Mouse (Mus musculus) forebrain, embryonic 15.5 days (tissue): Measurements from ENCODE around the gene Sh3gl2. TPM values are rescaled to one million over a fixed set of nuclear protein-coding genes. Genes with fewer than 3 reads are reported as not detected.
A peak's percentile ranks its signal among the peaks of the same experiment; 100 is the strongest.

ENCODE experiments used
- ATAC-seq: fragments of 200-750 bp; cut with Nextera tagmentation; replicated peaks from 2 replicates; pipeline ENCODE4 v1.8.0; 2017; ENCODE audit warnings: mild to moderate bottlenecking, moderate TSS enrichment, moderate library complexity
- H3K27ac ChIP-seq: fragments of 300-500 bp; sonication (generic); replicated peaks from 2 replicates; pipeline ENCODE4 v1.5.1; 2015; ENCODE audit warnings: mild to moderate bottlenecking, inconsistent platforms
- H3K27me3 ChIP-seq: fragments of 300-500 bp; sonication (generic); 2 replicates; pipeline ENCODE4 v1.6.1; 2015; ENCODE audit warnings: inconsistent platforms
- H3K36me3 ChIP-seq: fragments of 300-500 bp; sonication (generic); 2 replicates; pipeline ENCODE4 v1.6.1; 2015; ENCODE audit warnings: mild to moderate bottlenecking, inconsistent platforms
- H3K4me1 ChIP-seq: fragments of 300-500 bp; sonication (generic); 2 replicates; pipeline ENCODE4 v1.6.1; 2015; ENCODE audit warnings: inconsistent platforms
- H3K4me2 ChIP-seq: fragments of 300-500 bp; sonication (generic); replicated peaks from 2 replicates; pipeline ENCODE4 v1.6.1; 2015; ENCODE audit warnings: mild to moderate bottlenecking, inconsistent platforms
- H3K4me3 ChIP-seq: fragments of 300-500 bp; sonication (generic); 2 replicates; pipeline ENCODE4 v1.5.1; 2015; ENCODE audit warnings: mild to moderate bottlenecking, inconsistent platforms
- H3K9ac ChIP-seq: fragments of 300-500 bp; sonication (generic); replicated peaks from 2 replicates; pipeline ENCODE4 v1.6.1; 2015; ENCODE audit warnings: mild to moderate bottlenecking, inconsistent platforms
- H3K9me3 ChIP-seq: fragments of 300-500 bp; sonication (generic); 2 replicates; pipeline ENCODE4 v1.6.1; 2016; ENCODE audit warnings: inconsistent platforms
- WGBS: fragments of 180-500 bp; shearing (Covaris S2); methylation state at CpG from one replicate; pipeline ENCODE4 v1.1.7; 2015; ENCODE audit warnings: mixed read lengths; 5-methylcytosine and 5-hydroxymethylcytosine counted together
- polyA plus RNA-seq: library from polyadenylated mRNA; unstranded; fragments of >200 nt; fragmentation: Nextera tagmentation; extraction: Ambion mirVana; gene quantifications from 2 replicates; pipeline ENCODE4 v1.2.1, GENCODE M21; 2015

Gene Sh3gl2
- 72.1 and 74.3 TPM in 2 replicates for polyA plus RNA-seq

DNA sequence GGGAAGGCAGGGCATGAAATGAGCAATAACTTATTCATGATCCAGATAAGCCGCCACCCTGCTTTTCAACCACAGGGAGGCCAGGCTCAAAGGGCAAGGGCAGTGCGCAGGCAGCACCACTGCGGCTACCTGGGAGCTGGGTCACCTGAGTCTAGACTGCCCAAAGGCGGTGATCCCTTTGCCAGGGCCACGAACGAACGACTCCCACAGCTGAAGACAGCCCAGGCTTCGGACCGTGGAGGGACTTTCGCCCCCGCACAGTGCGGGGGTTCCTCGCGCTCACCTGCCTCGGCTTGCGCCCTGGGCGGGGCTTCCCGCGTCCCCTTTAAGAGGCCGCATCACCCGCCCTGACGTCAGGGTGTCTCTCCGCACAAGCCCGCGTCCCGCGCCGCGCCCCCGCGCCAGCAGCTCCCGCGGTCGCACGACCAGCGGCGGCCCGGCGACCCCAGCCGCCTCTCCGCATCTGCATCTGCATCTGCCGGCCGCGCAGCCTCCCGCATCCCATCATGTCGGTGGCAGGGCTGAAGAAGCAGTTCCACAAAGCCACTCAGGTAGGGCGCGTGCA, at the start of gene Sh3gl2:
Gene Sh3gl2 (plus strand): TSS at position 56 of the 565 bp plus-strand sequence.
- Histone ChIP-seq H3K9me3 (no peaks in the 10 kb centered on the region), H3K4me1 (peaks cover 12% of the 10 kb centered on the region), H3K4me2 (peak within 1 kb of the TSS; percentile 99), H3K27ac (peak within 1 kb of the TSS; percentile 83), H3K27me3 (0 out of 2 replicates have a peak, but pooled peaks cover 7% of the 10 kb centered on the region), H3K4me3 (peak within 1 kb of the TSS; percentile 92), H3K36me3 (no peaks in the 10 kb centered on the region), H3K9ac (peak within 1 kb of the TSS; percentile 89)
- WGBS, result under 1% methylated on average over 48 of the region's 48 CpGs
- peak; percentile 91 for ATAC-seq

DNA sequence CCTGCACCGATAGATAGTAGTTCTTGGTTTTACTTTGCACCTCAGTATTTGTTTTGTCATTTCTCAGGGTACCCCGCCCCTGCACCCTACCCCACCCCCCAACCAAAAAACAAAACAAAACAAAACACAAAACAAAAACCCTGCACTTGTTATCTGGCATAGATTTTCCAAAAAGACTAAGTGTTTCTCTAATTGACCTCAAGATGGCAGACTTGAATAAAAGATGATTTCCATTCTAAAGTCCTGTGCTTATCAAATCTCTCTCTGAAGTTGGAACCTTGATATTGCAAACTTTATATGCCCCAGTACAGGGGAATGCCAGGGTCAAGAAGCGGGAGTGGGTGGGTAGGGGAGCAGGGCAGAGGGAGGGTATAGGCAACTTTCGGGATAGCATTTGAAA, 43.8 kb upstream of the Sh3gl2 start:
- Histone ChIP-seq H3K9me3 (no peaks in the 10 kb centered on the region), H3K36me3 (no peaks in the 10 kb centered on the region), H3K4me1 (peaks cover 3% of the 10 kb centered on the region), H3K27me3 (no peaks in the 10 kb centered on the region), H3K4me3 (no peak overlapping the region), H3K9ac (no peak overlapping the region), H3K4me2 (no peak overlapping the region), H3K27ac (no peak overlapping the region)
- WGBS, result 73% methylated on average over 4 of the region's 4 CpGs
- 0 out of 2 replicates have a peak, but pooled peaks have one; percentile 31 for ATAC-seq

DNA sequence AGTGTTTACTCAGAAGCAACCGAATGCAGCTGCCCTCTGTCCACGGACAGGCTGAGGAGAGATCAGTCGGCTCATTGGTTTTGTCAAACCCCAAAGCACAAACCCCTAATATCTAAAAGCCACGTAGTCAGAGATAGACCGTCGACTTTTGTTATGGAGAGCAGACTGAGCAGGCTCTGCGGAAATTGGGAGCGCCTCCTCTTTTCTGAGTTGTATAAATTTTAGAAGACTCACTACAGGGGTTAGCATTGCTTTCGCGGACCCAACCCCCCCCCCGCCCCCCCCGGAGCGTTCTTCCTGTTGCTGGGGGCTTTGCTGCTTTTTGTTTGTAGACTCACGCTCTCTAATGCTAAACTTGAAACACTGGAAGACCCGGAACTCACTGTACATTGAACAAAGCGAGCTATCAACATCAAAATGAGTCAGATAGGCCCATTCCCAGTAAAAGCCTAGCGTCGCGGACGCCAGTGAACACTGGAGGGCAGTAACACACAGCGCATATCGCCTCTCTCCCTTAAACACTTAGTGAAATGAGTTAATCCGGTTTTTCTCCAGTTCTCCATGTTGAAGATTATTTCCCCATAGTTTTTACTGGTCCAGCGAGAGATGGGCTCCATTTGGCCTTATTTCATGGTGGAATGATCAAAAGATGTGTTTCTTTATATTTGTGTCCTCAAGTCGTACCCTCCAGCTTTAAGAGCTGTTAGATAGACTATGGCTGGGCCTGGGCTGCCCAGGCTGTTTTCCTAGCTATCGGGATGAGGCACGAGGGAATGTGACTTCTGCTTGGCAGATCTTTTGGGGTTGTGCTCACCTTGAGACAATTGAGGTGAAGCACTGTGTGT, 42.2 kb upstream of the Sh3gl2 start:
- 26% methylated on average over 27 of the region's 27 CpGs for WGBS
- Histone ChIP-seq H3K9ac (no peak overlapping the region), H3K4me3 (no peak overlapping the region), H3K4me2 (no peak overlapping the region), H3K9me3 (no peaks in the 10 kb centered on the region), H3K36me3 (no peaks in the 10 kb centered on the region), H3K4me1 (peaks cover 3% of the 10 kb centered on the region), H3K27ac (no peak overlapping the region), H3K27me3 (no peaks in the 10 kb centered on the region)
- ATAC-seq, result peak; percentile 95

DNA sequence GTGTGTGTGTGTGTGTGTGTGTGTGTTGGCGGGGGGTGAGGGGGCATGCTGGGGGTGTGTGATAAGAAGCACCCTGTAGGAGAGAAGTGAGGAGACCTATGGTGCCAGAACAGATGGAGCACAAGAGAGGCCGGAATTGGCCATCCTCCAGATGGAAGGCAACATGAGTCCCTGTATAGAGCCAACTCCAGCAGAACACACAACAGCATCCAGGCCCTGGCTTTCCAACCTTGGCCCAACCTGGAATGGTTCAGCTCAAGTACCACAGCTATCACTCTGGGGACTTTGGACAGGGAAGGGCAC, 41.7 kb upstream of the Sh3gl2 start:
- 82% methylated on average over 2 of the region's 2 CpGs for WGBS
- peak; percentile 49 for ATAC-seq

DNA sequence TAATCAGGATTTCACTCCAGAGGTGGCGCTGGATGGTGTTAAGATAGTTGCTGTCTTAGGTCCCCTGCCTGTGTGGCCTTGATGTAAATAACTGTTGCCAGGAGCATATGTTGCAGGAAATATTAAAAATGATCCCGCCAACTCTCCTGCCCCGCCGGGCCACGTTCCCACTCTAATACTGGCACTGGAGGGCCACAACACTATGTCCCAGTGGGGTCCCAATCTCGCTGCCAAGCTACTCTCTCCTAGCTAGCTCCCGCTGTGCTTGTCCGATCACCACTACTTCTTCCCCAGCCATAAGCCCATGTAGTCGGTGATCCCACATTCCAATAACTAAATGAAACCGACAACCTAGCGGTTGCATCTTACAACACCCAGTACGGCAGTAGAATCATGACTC, 36.9 kb upstream of the Sh3gl2 start:
- Histone ChIP-seq H3K9me3 (no peaks in the 10 kb centered on the region), H3K27me3 (no peaks in the 10 kb centered on the region), H3K4me2 (no peak overlapping the region), H3K36me3 (no peaks in the 10 kb centered on the region), H3K4me1 (peaks cover under 1% of the 10 kb centered on the region; the same call in 1 of the 2 replicates), H3K4me3 (no peak overlapping the region), H3K9ac (no peak overlapping the region), H3K27ac (no peak overlapping the region)
- ATAC-seq, result no peak
- 96% methylated on average over 12 of the region's 12 CpGs for WGBS

More for the DNA sequence above, 41.7 kb upstream of the Sh3gl2 start:
- peaks cover 3% of the 10 kb centered on the region for H3K4me1 ChIP-seq
- no peak overlapping the region for H3K27ac ChIP-seq
- no peak overlapping the region for H3K9ac ChIP-seq
- no peaks in the 10 kb centered on the region for H3K27me3 ChIP-seq
- H3K36me3 ChIP-seq, result no peaks in the 10 kb centered on the region
- H3K4me2 ChIP-seq, result no peak overlapping the region
- no peak overlapping the region for H3K4me3 ChIP-seq
- no peaks in the 10 kb centered on the region for H3K9me3 ChIP-seq

DNA sequence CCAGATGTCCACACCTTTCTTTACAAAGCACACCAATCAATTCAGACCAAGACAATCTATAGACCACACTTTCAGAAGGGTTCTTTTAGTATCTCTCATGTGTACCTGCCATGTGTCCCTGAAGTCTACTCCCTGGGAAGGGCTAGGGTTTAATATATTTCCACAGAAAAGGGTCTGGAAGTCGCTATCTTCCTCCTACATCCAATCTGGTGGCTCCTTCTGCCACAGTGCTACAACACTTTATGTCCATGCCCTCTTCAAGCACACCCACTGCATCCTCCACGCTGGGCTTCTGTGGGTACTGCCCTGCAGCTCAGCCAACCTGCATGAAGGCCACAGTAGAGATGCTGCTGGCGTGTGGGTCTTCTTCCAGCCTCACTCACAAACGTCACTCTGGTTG, 29.5 kb upstream of the Sh3gl2 start:
- no peak for ATAC-seq
- H3K36me3 ChIP-seq, result no peaks in the 10 kb centered on the region
- no peaks in the 10 kb centered on the region for H3K4me1 ChIP-seq
- no peak overlapping the region for H3K4me3 ChIP-seq
- no peaks in the 10 kb centered on the region for H3K27me3 ChIP-seq
- no peak overlapping the region for H3K9ac ChIP-seq
- WGBS, result 83% methylated on average over 4 of the region's 4 CpGs
- no peak overlapping the region for H3K27ac ChIP-seq
- no peak overlapping the region for H3K4me2 ChIP-seq
- H3K9me3 ChIP-seq, result no peaks in the 10 kb centered on the region

DNA sequence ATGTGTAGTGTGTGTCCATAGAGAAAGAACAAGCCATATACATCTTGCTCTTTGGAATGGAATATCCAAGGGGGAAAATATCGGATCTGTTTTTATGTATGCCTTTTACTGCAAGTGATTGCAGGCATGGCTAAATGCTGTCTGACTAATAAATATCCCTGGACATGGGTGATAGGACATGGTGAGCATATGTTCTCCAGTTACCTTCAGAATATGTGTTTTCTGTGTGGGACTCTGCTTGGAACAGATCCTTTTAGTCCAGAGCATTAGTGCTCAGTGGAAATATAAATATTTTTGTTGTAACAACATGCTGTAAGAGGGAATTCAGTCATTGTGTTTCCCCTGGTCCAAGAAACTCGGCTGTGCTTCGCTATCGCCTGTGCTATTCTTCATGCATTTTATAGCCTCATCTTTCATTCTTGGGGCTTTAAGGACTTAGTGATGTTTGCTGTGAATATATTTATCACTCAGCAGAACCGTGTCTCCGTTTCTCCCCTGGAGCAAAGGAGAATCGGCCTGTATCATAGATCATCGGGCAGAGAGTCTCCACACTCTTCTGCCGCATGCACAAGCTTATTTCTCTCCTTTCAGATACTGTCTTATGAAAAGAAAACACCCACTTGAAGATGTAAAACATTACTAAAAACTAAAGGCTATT, 26.4 kb upstream of the Sh3gl2 start:
- Histone ChIP-seq H3K36me3 (no peaks in the 10 kb centered on the region), H3K9me3 (no peaks in the 10 kb centered on the region), H3K4me2 (no peak overlapping the region), H3K9ac (no peak overlapping the region), H3K4me1 (no peaks in the 10 kb centered on the region), H3K4me3 (no peak overlapping the region), H3K27ac (no peak overlapping the region), H3K27me3 (no peaks in the 10 kb centered on the region)
- no peak for ATAC-seq
- 92% methylated on average over 9 of the region's 9 CpGs for WGBS

DNA sequence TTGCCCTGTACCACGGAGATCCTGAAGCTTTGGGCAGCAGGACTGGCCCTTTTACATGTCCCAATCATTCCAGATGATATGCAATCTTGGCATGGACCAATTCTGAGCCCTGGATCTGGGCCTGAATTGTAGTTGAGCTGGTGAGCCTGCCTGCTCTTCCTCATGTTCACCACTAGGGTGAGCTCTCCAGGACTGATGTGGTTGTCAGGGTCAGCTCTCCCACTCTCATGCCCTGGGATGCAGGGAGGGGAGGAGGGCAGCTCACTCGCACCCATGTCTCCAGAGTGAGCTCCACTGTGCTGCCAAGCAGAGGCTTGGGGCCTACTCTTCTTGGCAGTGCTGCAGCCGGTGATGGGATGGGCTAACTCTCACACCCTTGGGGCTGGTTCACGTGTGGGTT, 18.9 kb upstream of the Sh3gl2 start:
- no peak overlapping the region for H3K9ac ChIP-seq
- WGBS, result 53% methylated on average over 4 of the region's 4 CpGs
- no peak for ATAC-seq

DNA sequence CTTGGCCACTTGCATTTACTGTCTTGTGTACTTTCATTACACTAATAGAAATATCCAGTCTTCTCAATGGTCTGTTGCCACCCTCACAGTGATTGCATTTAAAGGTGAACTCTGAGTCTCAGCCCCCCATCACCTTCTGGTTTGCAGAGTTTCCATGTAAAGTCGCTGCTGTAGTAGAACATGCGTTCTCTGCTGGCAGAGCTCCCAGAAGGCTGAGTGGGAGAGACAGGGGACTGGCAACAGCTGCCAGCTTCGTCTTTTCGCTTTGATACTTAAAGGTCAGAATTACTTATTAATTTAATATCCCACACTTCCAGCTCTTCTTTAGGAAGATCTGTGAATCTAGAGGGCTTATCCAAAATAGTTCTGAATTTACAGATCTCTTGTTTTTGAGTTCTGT, 8.7 kb upstream of the Sh3gl2 start:
- no peak overlapping the region for H3K4me3 ChIP-seq
- no peaks in the 10 kb centered on the region for H3K9me3 ChIP-seq
- H3K4me1 ChIP-seq, result no peaks in the 10 kb centered on the region
- WGBS, result 45% methylated on average over 4 of the region's 4 CpGs
- H3K27ac ChIP-seq, result no peak overlapping the region
- no peak overlapping the region for H3K9ac ChIP-seq
- no peaks in the 10 kb centered on the region for H3K36me3 ChIP-seq
- no peak for ATAC-seq
- no peaks in the 10 kb centered on the region for H3K27me3 ChIP-seq
- no peak overlapping the region for H3K4me2 ChIP-seq

More for the DNA sequence above, 18.9 kb upstream of the Sh3gl2 start:
- H3K4me3 ChIP-seq, result no peak overlapping the region
- no peaks in the 10 kb centered on the region for H3K36me3 ChIP-seq
- H3K4me1 ChIP-seq, result no peaks in the 10 kb centered on the region
- no peaks in the 10 kb centered on the region for H3K9me3 ChIP-seq
- H3K27ac ChIP-seq, result no peak overlapping the region
- H3K27me3 ChIP-seq, result no peaks in the 10 kb centered on the region
- no peak overlapping the region for H3K4me2 ChIP-seq

DNA sequence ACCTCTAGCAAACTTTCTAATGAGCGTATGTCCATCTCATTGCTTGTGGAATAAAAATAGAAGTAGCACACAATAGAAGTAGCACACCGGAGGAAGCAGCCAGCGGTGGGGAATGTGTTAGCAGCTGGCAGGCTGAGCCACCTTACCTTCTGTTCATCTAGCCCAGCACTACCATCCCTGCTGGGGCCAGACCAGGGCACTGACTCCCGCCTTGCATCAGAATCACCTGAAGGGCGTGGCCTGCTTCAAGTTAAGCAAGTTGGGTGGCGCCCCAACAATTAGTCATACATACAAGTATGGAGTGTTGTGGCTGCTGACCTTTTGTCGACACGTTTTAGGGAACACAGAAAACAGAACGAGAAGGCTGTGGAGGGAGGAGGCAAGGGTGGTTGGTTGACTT, 6.5 kb upstream of the Sh3gl2 start:
- no peaks in the 10 kb centered on the region for H3K9me3 ChIP-seq
- H3K9ac ChIP-seq, result no peak overlapping the region
- no peak overlapping the region for H3K27ac ChIP-seq
- ATAC-seq, result no peak
- H3K27me3 ChIP-seq, result no peaks in the 10 kb centered on the region
- H3K4me3 ChIP-seq, result no peak overlapping the region
- H3K36me3 ChIP-seq, result no peaks in the 10 kb centered on the region
- WGBS, result 89% methylated on average over 9 of the region's 9 CpGs
- H3K4me1 ChIP-seq, result no peaks in the 10 kb centered on the region
- no peak overlapping the region for H3K4me2 ChIP-seq

DNA sequence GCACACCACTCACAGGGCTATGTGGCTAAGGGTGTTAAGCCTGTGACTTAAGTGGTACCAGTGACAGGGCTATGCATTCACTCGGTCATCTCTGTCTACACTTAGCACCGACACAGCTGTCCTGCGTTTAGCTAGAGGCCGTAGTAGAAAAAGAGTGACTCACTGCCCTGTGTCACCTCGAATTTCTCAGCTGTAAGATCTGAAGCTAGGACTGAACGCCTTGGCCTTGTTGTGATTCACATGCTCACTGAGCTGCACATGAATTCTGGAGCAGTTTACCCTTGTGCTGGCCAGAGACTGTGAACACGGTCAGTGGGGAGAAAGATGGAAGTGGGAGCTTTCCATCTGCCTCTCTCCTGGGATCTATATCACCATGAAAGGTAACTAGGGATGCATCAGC, 2.3 kb upstream of the Sh3gl2 start:
- H3K9me3 ChIP-seq, result no peaks in the 10 kb centered on the region
- H3K4me2 ChIP-seq, result no peak overlapping the region
- 80% methylated on average over 7 of the region's 7 CpGs for WGBS
- H3K27ac ChIP-seq, result no peak overlapping the region
- no peaks in the 10 kb centered on the region for H3K36me3 ChIP-seq
- ATAC-seq, result no peak
- 0 out of 2 replicates have a peak, but pooled peaks cover 7% of the 10 kb centered on the region for H3K27me3 ChIP-seq
- peaks cover 12% of the 10 kb centered on the region for H3K4me1 ChIP-seq
- no peak overlapping the region for H3K4me3 ChIP-seq
- H3K9ac ChIP-seq, result no peak overlapping the region

DNA sequence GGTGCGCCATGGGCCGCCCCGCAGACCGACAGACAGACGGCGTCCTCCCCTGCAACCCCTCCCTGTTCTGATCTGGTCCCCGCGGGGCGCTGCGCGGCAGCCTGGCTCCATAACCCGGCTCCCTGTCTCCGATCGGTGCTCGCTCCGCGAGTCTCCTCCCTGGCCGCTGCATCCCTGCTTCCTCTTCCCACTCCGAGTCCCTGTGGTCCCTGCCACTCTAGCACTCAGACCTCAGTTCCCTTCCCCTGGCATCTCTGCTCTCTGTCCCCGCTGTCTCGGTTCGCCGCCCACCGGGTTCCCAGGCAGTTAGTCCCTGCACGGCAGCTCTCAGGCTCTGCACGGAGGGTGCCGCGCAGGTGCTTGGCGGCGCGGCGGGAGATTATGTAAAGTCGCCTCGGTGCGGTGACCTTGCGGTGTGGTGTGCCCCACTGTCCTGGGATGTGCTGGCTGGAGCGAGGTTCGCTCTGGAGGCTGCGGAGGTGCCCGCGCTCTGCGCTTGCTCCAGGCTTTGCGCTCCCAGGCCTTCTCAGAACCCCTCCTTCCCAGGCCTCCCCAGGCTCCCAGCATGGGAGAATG, 798 bp downstream of the Sh3gl2 start:
- H3K9ac ChIP-seq, result peak overlapping the region; percentile 89
- peak overlapping the region; percentile 92 for H3K4me3 ChIP-seq
- peak overlapping the region; percentile 99 for H3K4me2 ChIP-seq
- H3K4me1 ChIP-seq, result peaks cover 12% of the 10 kb centered on the region
- peak overlapping the region; percentile 83 for H3K27ac ChIP-seq
- H3K9me3 ChIP-seq, result no peaks in the 10 kb centered on the region
- ATAC-seq, result peak; percentile 83
- 0 out of 2 replicates have a peak, but pooled peaks cover 7% of the 10 kb centered on the region for H3K27me3 ChIP-seq
- WGBS, result under 1% methylated on average over 43 of the region's 43 CpGs
- H3K36me3 ChIP-seq, result no peaks in the 10 kb centered on the region
